Mouse (Mus musculus) liver, embryonic 14.5 days (tissue): ENCODE measurements around the gene Tubb2b.

Source experiments
- CTCF ChIP-seq: IDR thresholded peaks from 2 replicates; pipeline ENCODE4 v1.5.1; 2016; ENCODE audit warnings: antibody characterized with exemption, low read depth, control low read depth
- EP300 ChIP-seq: IDR thresholded peaks from 2 replicates; pipeline ENCODE4 v1.6.1; 2016; ENCODE audit warnings: antibody characterized with exemption, low read depth

DNA sequence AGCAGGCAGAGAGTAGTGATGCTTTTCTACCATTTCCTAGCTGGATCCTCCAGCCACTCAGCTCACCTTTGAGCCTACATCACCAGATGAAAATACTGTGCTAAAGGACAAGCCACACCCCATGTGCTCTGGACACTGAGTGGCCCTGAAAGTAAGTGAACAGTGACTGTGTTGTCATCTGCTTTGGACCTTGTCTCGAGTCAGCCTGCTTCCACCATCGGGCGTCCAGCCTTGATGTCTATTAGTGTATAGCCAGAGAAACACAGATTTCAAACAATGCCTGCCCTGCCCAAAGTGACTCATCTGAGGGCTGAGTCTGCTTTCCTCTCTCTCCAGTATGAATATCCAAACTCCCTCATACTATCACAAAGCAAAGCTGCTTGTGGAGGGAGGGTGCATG is 50.5 kb downstream of the Tubb2b start:
- TF ChIP-seq CTCF (no peak), EP300 (no peak)
